Mouse (Mus musculus) lung, embryonic 16.5 days (tissue): ENCODE results near the gene Kmo. TPM values are rescaled to one million over a fixed set of nuclear protein-coding genes. Genes with fewer than 3 reads are reported as not detected.

ENCODE experiments used
- ATAC-seq: fragments of 200-750 bp; cut with Nextera tagmentation; 2 replicates; pipeline ENCODE4 v1.8.0; 2017; ENCODE audit warnings: low read depth, mild to moderate bottlenecking, moderate library complexity
- H3K27ac ChIP-seq: fragments of 300-500 bp; sonication (generic); 2 replicates; pipeline ENCODE4 v1.5.1; 2014; ENCODE audit warnings: mild to moderate bottlenecking, control low read depth, low read length
- H3K27me3 ChIP-seq: fragments of 300-500 bp; sonication (generic); 2 replicates; pipeline ENCODE4 v1.6.1; 2014; ENCODE audit warnings: low read depth, low read length, mixed read lengths; ENCODE audit not compliant: control insufficient read depth, insufficient read depth
- H3K36me3 ChIP-seq: fragments of 300-500 bp; sonication (generic); 2 replicates; pipeline ENCODE4 v1.6.1; 2014; ENCODE audit warnings: low read length; ENCODE audit not compliant: control insufficient read depth, insufficient read depth
- H3K4me1 ChIP-seq: fragments of 300-500 bp; sonication (generic); replicated peaks from 2 replicates; pipeline ENCODE4 v1.6.1; 2014; ENCODE audit warnings: low read length, mixed read lengths; ENCODE audit not compliant: control insufficient read depth, insufficient read depth
- H3K4me2 ChIP-seq: fragments of 300-500 bp; sonication (generic); 2 replicates; pipeline ENCODE4 v1.6.1; 2014; ENCODE audit warnings: low read depth, low read length, control low read depth
- H3K4me3 ChIP-seq: fragments of 300-500 bp; sonication (generic); 2 replicates; pipeline ENCODE4 v1.5.1; 2014; ENCODE audit warnings: mild to moderate bottlenecking, low read length, control low read depth
- H3K9ac ChIP-seq: fragments of 300-500 bp; sonication (generic); 2 replicates; pipeline ENCODE4 v1.6.1; 2014; ENCODE audit warnings: low read length, control low read depth
- H3K9me3 ChIP-seq: fragments of 300-500 bp; sonication (generic); 2 replicates; pipeline ENCODE4 v1.6.1; 2016; ENCODE audit warnings: low read length; ENCODE audit not compliant: control insufficient read depth
- WGBS: fragments of 180-500 bp; shearing (Covaris S2); extraction: QIAGEN DNeasy Blood & Tissue Kit; methylation state at CpG from one replicate; pipeline ENCODE4 v1.1.7; 2014; 5-methylcytosine and 5-hydroxymethylcytosine counted together
- polyA plus RNA-seq: library from polyadenylated mRNA; unstranded; fragments of >200 nt; fragmentation: Nextera tagmentation; extraction: Ambion mirVana; gene quantifications from 2 replicates; pipeline ENCODE4 v1.2.1, GENCODE M21; 2015

Gene Kmo
- polyA plus RNA-seq, 1 experiment from 2014 or later = 0.31 TPM

DNA sequence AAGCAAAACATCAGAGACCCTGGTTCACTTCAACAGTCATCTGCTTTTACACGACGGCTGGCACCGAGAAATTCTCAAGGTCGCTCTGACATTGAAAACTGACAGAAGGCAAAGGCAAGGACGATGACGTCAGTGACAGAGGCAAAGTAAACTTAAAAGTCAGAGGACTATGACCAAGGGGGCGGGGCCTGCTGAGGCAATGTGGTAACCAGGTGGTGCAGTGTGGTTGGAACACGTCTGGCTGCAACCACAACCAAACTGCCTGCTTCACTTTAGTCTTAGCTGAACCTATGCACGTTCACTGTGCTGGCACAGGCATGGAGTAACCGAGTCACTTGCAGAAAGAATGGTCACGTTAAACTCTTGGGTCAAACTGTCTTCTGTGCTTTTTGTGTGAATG is 17.9 kb upstream of the Kmo start:
- ATAC-seq = no peak
- Histone ChIP-seq H3K4me3 (no peak overlapping the region), H3K4me2 (no peak overlapping the region), H3K9ac (no peak overlapping the region), H3K27ac (no peak overlapping the region), H3K36me3 (peaks cover 21% of the 10 kb centered on the region), H3K4me1 (no peaks in the 10 kb centered on the region), H3K9me3 (no peaks in the 10 kb centered on the region), H3K27me3 (no peaks in the 10 kb centered on the region)
- WGBS = 82% methylated on average over 11 of the region's 11 CpGs

DNA sequence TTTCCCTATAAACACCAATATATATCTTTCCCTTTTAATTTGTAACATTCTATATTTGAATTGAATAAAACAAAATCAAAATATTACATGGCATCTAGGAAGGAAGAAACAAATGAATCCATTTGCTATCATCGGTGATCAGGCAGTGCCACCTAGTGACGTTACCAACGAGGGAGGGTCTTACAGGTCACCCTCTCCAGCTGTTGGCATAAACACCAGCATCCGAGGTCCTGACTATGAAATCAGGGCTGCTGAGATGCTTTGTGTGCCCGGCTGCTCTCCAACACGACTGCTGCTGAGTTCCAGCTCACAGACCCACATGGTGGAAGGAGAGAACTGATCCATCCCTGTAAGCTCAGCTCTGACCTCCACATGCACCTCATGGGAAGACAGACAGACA is 16.8 kb upstream of the Kmo start:
- Histone ChIP-seq H3K4me3 (no peak overlapping the region), H3K9me3 (no peaks in the 10 kb centered on the region), H3K9ac (no peak overlapping the region), H3K4me2 (no peak overlapping the region), H3K4me1 (no peaks in the 10 kb centered on the region), H3K36me3 (peaks cover 26% of the 10 kb centered on the region), H3K27me3 (no peaks in the 10 kb centered on the region), H3K27ac (no peak overlapping the region)
- WGBS = 61% methylated on average over 6 of the region's 6 CpGs
- ATAC-seq = no peak

DNA sequence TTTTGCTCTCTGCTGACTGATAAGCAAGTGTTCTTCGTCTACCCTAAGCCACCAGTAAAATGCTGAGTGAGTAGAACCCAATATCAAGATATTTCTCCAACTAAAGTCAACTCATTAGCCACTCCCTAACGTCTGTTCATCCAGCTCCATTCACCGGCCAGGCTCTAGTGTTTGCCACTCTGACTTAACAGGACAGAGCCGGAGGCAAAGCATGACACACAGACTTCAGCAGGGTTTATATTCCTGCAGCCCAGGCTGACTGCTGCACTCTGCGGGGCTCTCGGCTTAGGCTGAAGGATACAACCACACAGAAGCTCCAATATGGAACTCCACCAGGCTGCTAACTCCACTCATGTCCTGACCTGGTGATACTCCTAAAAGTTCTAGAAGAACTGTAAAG is 12.9 kb upstream of the Kmo start:
- H3K4me2 ChIP-seq = no peak overlapping the region
- H3K36me3 ChIP-seq = peaks cover 35% of the 10 kb centered on the region
- no peaks in the 10 kb centered on the region for H3K9me3 ChIP-seq
- H3K4me3 ChIP-seq = no peak overlapping the region
- no peak overlapping the region for H3K27ac ChIP-seq
- H3K4me1 ChIP-seq = no peaks in the 10 kb centered on the region
- H3K9ac ChIP-seq = no peak overlapping the region
- 77% methylated on average over 6 of the region's 6 CpGs for WGBS
- H3K27me3 ChIP-seq = no peaks in the 10 kb centered on the region
- ATAC-seq = no peak

- Histone ChIP-seq H3K9me3 (no peaks in the 10 kb centered on the region), H3K4me1 (no peaks in the 10 kb centered on the region), H3K27ac (no peak overlapping the region), H3K4me3 (no peak overlapping the region), H3K36me3 (peaks cover 33% of the 10 kb centered on the region), H3K27me3 (no peaks in the 10 kb centered on the region), H3K9ac (no peak overlapping the region), H3K4me2 (no peak overlapping the region)
- 69% methylated on average over 18 of the region's 18 CpGs for WGBS
- 0 out of 2 replicates have a peak, but pooled peaks have one; percentile 28 for ATAC-seq
These were observed 12.2 kb upstream of the Kmo start for GRCm38 (mm10) chr1:175607838-175608585.

DNA sequence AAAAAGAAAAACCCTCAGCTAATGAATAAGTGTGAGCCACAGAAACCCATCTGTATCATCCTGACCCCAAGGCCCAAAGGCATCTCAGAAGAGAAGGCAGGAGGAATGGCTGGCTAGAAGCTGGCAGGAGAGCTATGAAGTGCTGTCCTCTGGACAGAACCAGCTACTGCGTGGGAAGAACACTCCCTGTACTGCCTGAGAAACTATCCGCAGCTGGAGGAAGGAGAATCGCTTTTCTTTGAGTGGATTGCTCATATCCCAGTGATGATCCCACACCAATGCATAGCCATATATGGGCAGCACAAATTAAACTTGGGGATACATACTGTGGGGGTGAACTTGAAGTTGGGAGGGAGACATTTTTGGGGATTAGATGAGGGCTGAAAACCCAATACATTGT is 11.5 kb upstream of the Kmo start:
- Histone ChIP-seq H3K4me2 (no peak overlapping the region), H3K9me3 (no peaks in the 10 kb centered on the region), H3K27ac (no peak overlapping the region), H3K27me3 (no peaks in the 10 kb centered on the region), H3K4me3 (no peak overlapping the region), H3K36me3 (peaks cover 33% of the 10 kb centered on the region), H3K9ac (no peak overlapping the region), H3K4me1 (no peaks in the 10 kb centered on the region)
- no peak for ATAC-seq
- WGBS = 86% methylated on average over 3 of the region's 3 CpGs

DNA sequence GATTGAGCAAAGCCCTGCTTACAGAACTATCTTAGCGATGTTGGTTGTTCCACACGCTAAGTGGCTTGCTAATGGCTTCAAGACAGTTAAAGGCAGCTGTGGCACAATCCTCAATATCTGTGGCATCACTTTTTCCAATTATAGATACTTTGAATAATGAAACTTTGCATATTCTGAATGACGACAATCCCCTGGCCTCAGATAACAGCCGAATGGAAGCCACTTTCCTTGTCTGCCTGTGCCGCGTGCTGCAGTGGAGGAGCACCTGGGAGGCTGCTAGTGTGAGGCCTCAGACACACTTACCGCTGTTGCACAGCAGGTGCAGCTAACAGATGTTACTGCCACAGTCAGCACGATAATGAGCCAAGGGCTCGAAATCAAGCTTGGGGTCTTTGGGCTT is 5.2 kb upstream of the Kmo start:
- Histone ChIP-seq H3K9me3 (no peaks in the 10 kb centered on the region), H3K27ac (no peak overlapping the region), H3K4me1 (no peaks in the 10 kb centered on the region), H3K27me3 (no peaks in the 10 kb centered on the region), H3K9ac (no peak overlapping the region), H3K4me3 (no peak overlapping the region), H3K4me2 (no peak overlapping the region), H3K36me3 (peaks cover 48% of the 10 kb centered on the region)
- 94% methylated on average over 9 of the region's 9 CpGs for WGBS
- ATAC-seq = no peak

- Histone ChIP-seq H3K4me1 (peaks cover 11% of the 10 kb centered on the region), H3K27ac (no peak overlapping the region), H3K27me3 (no peaks in the 10 kb centered on the region), H3K9ac (no peak overlapping the region), H3K9me3 (no peaks in the 10 kb centered on the region), H3K4me2 (no peak overlapping the region), H3K4me3 (no peak overlapping the region), H3K36me3 (peaks cover 3% of the 10 kb centered on the region)
- 72% methylated on average over 6 of the region's 6 CpGs for WGBS
- no peak for ATAC-seq
These were observed 3.5 kb downstream of the Kmo start for GRCm38 (mm10) chr1:175623656-175624055.

DNA sequence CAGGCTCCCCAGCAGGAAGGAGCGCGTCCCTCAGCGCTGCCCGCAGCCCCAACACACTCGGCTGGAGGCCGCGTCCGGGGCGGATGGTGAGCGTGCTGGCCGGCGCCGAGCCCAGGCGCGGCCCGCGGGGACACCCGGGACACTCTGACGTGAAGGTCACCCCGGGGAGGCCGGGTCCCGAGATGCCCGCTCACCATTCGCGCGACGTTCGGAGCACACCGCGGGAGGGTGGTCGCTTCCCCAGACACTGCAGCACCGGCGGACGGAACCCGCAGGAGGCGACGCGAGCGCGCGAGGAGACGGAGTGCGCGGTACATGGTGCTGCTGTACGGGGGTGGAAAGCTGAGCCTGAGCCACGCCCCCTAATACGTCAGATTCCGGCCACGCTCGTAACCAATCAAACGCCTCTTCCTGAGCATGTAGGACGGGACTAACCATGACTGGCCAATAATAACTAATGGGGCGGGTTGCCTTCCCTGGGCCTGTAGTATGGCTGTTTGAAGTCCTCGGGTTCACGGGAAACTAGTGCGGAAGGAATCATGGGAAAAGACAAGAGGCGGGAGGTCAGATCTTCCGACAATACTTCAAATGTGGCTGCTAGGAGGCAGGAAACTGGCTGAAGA is 5.2 kb downstream of the Kmo start, which contains the start of gene Fh1:
Fh1 (minus strand) TSS at position 379 of the 623 bp plus-strand sequence.
- Histone ChIP-seq H3K9me3 (no peaks in the 10 kb centered on the region), H3K27ac (peak within 1 kb of the TSS; percentile 79), H3K4me1 (peaks cover 11% of the 10 kb centered on the region), H3K4me3 (peak within 1 kb of the TSS; percentile 88), H3K4me2 (peak within 1 kb of the TSS; percentile 80), H3K27me3 (no peaks in the 10 kb centered on the region), H3K36me3 (no peaks in the 10 kb centered on the region), H3K9ac (peak within 1 kb of the TSS; percentile 84)
- WGBS = under 1% methylated on average over 54 of the region's 58 CpGs
- peak; percentile 100 for ATAC-seq

DNA sequence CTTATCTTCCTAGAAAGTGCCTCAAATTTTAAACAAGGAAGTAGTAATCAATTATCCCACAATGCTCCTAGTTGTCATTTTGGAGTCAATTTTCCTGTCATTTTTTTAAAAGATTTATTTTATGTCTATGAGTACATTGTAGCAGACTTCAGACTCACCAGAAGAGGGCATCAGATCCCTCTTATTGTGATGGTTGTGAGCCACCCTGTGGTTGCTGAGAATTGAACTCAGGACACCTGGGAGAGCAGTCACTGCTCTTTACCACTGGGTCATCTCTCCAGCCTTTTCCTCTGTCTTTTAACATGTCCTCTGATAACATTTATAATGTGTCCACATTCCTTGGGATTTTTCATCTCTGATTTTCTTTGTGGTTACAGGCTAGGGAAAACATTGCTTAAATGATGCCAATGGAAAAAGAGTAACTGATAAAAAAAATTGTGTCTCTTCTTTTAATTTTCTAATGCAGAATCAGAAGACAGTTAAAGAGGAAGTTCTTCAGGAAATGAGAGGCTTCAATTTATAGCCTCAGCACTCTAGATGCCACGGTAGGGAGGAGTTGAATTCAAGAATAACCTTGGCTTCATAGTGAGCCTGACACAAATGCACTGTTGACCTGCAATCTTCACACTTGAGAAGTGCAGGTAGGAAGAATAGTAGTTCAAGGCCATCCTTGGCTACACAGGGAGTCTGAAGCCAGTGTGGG is 6.0 kb downstream of the Kmo start:
- peak overlapping the region; percentile 72 for H3K27ac ChIP-seq
- H3K4me1 ChIP-seq = peaks cover 11% of the 10 kb centered on the region
- H3K9ac ChIP-seq = peak overlapping the region; percentile 61
- peak overlapping the region; percentile 88 for H3K4me3 ChIP-seq
- peak overlapping the region; percentile 80 for H3K4me2 ChIP-seq
- H3K36me3 ChIP-seq = no peaks in the 10 kb centered on the region
- peak; percentile 46; the same call in 1 of the 2 replicates for ATAC-seq
- 68% methylated on average over 1 of the region's 1 CpGs for WGBS
- no peaks in the 10 kb centered on the region for H3K27me3 ChIP-seq
- H3K9me3 ChIP-seq = no peaks in the 10 kb centered on the region
